Mouse (Mus musculus) testis, adult 2 months (tissue): Measurements from ENCODE around the gene Ldlrad3.

Experiments used
- CTCF ChIP-seq: fragments of 200-500 bp; IDR thresholded peaks from 2 replicates; pipeline ENCODE4 v1.5.1; 2012; ENCODE audit warnings: low read depth, mild to moderate bottlenecking, inconsistent platforms, low read length, moderate library complexity; ENCODE audit not compliant: control insufficient read depth, insufficient read depth, insufficient replicate concordance
- POLR2A ChIP-seq: fragments of 200-500 bp; IDR thresholded peaks from 2 replicates; pipeline ENCODE4 v1.6.1; 2012; ENCODE audit warnings: low read depth, mild to moderate bottlenecking, inconsistent platforms, low read length, moderate library complexity; ENCODE audit not compliant: control insufficient read depth

- TF ChIP-seq POLR2A = no peak
- no peak for TF ChIP-seq CTCF
These were observed 98.4 kb downstream of the Ldlrad3 start for GRCm38 (mm10) chr2:102087787-102088186.
